Mouse (Mus musculus): ENCODE results near the gene 1700019D03Rik. TPM values are rescaled to one million over a fixed set of nuclear protein-coding genes. Genes with fewer than 3 reads are reported as not detected.

The 1700019D03Rik gene
- polyA plus RNA-seq (2012; rRNA removed): 8.2 and 10.2 TPM in 2 replicates

DNA sequence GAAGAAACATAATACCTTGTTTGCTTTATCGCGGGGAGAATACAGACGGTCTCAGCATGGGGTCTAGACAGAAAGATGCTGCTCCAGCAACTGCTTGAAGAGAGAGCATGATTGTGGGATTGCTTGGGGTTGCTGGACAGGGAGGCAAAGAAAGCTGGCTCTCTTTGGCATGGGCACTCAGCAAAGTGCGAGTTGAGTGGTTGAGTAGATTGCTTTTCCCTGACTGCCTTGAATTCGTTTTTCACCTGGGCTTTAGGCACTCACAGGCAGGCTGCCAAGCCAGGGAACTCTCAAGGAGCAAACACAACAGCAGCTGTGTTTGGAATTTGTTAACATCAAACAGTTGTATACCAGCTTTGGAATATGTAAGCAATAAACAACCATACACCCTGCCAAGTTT is at the start of gene 1700019D03Rik:
Gene 1700019D03Rik (minus strand): TSS at position 101 of the 400 bp plus-strand sequence.
- DNase-seq (ENCODE audit: low spot score): no peak

DNA sequence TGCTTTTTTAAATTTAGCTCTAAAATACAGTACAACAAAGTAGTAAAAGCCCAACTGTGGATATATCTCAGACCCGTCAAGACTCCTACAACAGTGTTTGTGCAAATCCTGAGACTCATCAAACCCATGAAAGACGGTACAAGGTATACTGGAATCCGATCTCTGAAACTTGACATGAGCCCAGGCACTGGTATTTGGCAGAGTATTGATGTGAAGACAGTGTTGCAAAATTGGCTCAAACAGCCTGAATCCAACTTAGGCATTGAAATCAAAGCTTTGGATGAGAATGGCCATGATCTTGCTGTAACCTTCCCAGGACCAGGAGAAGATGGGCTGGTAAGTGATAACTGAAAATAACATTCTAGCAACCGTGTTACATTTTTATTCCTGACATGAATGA is 43.9 kb upstream of the 1700019D03Rik start:
- DNase-seq (ENCODE audit: low spot score): no peak

DNA sequence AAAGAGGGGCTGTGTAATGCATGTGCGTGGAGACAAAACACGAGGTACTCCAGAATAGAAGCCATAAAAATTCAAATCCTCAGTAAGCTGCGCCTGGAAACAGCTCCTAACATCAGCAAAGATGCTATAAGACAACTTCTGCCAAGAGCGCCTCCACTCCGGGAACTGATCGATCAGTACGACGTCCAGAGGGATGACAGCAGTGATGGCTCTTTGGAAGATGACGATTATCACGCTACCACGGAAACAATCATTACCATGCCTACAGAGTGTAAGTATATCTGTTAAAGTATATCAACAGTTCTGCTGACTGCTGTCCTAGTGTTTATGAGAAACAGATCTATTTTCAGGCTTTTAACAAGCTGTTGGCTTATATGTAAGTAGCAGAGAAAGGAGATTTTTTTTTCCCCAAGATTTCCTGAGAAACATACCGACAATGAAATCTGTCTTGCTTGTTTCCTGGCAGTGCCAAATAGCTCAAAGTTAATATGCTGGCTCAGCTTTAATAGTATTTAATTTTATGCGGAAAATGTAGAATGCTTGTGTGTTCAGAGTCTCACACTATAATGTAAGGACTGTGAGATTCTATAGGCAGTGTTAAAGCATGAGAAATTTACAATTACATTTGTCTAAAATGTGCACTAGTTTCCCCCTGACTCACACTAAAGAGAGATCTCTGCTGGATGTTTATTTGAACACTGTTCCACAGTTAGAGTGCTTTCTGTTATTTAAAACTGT is 42.1 kb upstream of the 1700019D03Rik start:
- no peak for DNase-seq (ENCODE audit: low spot score)

DNA sequence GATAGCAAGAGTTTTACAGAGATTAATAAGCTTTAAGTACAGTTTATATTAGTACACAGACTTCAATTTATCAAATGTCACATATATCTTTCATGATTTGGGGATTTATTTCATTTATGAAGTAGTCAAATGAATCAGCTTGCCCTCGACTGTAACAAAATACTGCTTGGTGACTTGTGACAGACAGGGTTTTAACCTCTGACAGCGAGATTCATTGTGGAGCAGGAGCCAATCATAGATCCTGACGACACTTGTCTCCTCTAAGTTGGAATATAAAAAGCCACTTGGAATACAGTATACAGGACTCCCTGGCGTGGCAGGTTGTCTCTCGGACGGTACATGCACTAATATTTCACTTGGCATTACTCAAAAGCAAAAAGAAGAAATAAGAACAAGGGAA is 41.4 kb upstream of the 1700019D03Rik start, which contains the start of gene Mstn:
Gene Mstn (plus strand): TSS at position 301 of the 400 bp plus-strand sequence.
- DNase-seq (ENCODE audit: low spot score): no peak

- DNase-seq (ENCODE audit: low spot score): no peak
Measured at GRCm38 (mm10) chr1:53060499-53060898, 40.5 kb upstream of the 1700019D03Rik start.

GRCm38 (mm10) chr1:53059106-53059505 is 39.1 kb upstream of the 1700019D03Rik start:
- DNase-seq (ENCODE audit: low spot score): no peak

GRCm38 (mm10) chr1:53053087-53054022 is 33.4 kb upstream of the 1700019D03Rik start:
- no peak for DNase-seq (ENCODE audit: low spot score)

DNA sequence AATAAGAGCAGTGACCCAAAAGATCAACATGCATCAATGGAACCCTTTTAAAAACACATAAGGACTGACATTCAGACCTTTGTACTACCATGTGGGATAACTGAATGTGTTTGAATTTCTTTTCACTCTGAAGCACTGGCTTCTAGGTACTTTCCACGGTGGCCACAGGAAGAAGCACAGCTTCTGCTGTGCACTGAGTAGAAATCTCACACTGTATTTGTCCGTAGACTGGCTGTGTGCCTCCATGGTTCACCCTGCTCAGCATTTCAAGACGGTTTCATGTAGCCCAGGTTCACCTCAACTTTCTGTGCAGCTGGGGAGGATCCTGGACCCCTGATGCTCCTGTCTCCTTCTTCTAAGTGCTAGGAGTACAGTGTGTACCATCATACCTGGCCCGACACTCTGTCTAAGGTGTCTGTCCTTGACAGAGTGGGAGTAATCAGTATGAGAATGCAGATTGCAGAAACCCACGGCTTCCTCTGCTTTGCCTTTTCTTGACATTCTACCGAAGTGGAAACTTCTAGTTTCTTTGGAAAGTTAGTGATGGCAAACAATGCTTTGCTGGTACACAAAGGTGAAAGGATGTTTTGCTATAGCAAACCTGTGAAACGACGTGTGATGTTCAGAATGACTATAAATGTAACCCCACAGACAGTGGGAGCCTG is 29.9 kb upstream of the 1700019D03Rik start:
- DNase-seq (ENCODE audit: low spot score): no peak

DNA sequence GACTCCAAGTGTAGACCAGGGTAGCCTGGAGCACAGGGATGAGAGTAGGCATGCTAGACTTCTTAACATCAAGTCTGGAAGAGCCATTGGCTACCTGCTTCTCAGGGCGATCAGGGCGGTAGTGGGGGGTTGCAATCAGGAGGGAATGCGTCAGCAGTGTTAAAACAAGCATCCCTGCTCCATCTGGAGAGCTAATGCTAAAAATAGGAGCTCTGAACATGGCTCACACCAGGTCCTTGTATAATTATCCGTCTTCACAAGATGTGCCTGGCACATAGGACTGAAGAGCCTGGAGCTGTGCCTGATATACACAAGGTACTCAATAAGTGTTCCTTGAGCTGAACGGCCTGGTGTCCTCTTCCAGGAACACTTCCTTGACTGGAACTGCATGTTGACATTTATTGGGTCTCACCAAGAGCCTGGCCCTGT is 17.5 kb upstream of the 1700019D03Rik start:
- no peak for DNase-seq (ENCODE audit: low spot score)

DNA sequence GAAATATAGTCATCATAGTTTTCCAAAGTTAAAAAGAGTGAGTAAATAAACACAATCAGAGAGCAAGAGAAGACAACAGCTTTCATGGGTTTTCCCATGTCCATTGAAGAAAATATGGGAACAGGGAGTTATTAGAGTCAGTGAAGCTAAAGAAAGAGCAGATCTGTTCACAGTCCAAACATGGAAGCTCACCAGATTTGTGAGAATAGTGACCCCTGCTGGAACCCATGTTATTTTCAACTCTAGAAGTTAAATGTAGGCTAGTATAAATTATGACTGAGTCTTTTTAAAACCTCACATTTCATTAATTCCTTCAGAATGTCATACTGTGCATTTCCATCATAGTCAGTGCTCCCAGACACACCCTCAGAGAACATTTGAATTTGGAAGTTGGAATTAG is 12.6 kb upstream of the 1700019D03Rik start:
- DNase-seq (ENCODE audit: low spot score): no peak

- no peak for DNase-seq (ENCODE audit: low spot score)
Measured at GRCm38 (mm10) chr1:53018746-53019505, 1.1 kb downstream of the 1700019D03Rik start.

DNA sequence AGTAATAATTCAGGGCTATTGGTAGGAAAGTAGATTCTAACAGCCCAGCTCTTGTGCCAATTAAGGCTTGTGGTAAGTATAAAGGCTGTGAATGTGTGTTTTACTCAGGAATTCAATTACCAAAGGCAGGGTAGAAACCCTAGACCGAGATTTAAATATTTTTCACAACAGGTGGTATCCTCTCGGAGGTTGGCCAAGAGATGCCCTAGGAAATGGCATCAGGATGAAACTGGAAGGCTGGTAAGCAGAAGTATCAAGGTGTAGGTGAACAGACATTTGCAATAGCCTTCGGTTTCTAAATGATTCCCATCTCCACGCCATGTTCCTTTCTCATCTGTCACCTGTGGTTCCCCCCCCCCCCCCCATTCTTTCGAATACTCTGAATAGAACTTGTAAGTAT is 4.4 kb downstream of the 1700019D03Rik start:
- no peak for DNase-seq (ENCODE audit: low spot score)

DNA sequence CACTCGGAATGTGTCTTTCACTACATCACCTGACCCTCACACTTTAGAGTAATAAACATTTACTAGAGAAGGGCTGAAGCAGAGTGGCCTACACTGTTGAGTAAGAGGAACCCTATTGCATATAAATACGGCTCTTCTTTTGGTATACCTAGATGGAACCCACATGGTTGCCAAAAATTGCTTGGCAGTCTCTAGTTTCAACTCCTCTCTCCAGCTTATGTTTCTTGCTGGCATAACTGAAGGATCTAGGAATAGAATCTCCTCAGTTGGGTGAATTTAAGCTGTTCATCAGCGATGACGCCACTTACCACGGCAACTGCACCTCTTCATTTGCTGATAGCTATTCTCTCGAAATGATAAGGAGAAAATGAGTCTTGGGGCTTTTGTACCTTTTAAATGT is 5.3 kb downstream of the 1700019D03Rik start:
- no peak for DNase-seq (ENCODE audit: low spot score)

GRCm38 (mm10) chr1:52986692-52987091 is 33.3 kb downstream of the 1700019D03Rik start:
- no peak for DNase-seq (ENCODE audit: low spot score)

DNA sequence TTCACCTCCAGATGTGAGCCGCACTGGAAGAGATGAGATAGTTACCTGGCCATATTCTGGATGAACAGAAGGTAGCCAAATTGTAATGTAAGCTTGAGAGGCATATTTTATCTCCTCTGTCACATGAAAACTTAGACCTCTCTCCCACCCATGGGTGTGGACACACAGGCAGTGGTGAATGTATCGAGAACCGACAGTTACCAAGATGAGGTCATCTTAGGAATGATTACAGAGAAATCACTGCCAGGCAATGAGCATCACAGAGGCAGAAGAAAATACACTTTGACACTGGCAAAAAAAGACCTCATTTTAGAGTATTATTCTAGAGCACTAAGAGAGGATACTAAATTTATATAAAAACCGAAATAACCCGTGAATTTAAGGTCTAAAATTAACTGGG is 46.8 kb downstream of the 1700019D03Rik start:
- DNase-seq (ENCODE audit: low spot score): no peak

DNA sequence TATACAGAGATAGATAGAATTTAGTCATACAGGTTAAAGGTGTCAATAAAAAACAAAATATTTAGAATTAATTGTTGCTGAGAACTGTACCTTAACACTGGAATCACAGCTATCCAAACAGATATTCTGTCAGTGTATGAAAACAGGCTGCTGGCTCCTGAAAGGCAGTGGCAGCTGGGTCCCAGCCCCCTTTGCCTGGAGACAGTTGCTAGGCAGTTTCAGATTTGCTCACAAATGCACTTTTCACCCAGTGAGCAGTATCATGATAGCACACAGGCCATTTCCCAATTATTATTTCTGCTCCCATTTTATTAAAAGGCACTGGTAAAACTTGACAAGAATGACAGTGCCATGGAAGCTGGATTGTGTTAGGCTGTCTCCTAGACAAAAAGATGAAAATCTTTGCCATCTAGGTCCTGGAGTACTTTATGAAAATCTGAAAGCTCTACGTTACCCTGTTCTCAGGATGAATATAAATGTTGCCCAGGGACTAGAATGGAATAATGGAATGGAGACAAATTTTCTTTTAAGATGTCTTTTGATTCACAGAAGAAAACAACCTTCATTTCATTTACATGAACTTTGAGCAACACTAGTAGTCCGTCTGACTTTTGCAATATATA is 48.0 kb downstream of the 1700019D03Rik start:
- no peak for DNase-seq (ENCODE audit: low spot score)

- no peak for DNase-seq (ENCODE audit: low spot score)
Measured at GRCm38 (mm10) chr1:52964581-52964980, 55.4 kb downstream of the 1700019D03Rik start.

GRCm38 (mm10) chr1:52963097-52963496 is 56.9 kb downstream of the 1700019D03Rik start:
- no peak for DNase-seq (ENCODE audit: low spot score)

GRCm38 (mm10) chr1:52960191-52960590 is 59.8 kb downstream of the 1700019D03Rik start:
- DNase-seq (ENCODE audit: low spot score): no peak

DNA sequence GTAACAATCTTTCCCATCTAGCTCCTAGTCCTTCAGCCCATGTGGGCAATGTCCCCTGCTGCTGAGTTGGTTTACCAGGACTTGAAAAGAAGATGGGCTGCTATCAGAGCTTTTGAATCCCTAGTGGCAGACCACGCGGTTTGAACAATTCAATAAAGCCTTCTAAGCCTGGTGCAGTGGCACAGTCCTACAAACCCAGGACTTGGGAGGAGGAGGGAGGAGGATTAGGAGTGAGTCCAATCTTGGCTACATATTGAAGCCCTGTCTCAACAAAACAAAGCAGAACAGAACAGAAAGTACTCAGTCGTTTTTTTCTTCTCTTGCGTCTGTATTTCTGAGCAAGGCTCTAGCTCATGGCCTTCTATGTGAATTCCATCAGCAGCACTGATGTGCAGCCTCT is 63.2 kb downstream of the 1700019D03Rik start:
- DNase-seq (ENCODE audit: low spot score): no peak

GRCm38 (mm10) chr1:52955102-52955501 is 64.9 kb downstream of the 1700019D03Rik start:
- DNase-seq (ENCODE audit: low spot score): no peak
